Mouse (Mus musculus) kidney, embryonic 15.5 days (tissue): Measurements from ENCODE around the gene Zfp600. TPM values are rescaled to one million over a fixed set of nuclear protein-coding genes. Genes with fewer than 3 reads are reported as not detected.

Experiments
- polyA plus RNA-seq: library from polyadenylated mRNA; unstranded; fragments of >200 nt; fragmentation: Nextera tagmentation; extraction: Ambion mirVana; gene quantifications from 2 replicates; pipeline ENCODE4 v1.2.1, GENCODE M21; 2015

The Zfp600 gene
- polyA plus RNA-seq, 1 experiment from 2014 or later, result not detected

Other genes starting within 250 kb of the Zfp600 start
- gene Zfp987, start 59.5 kb upstream of the Zfp600 start, polyA plus RNA-seq, result 0.18 and 0.26 TPM in 2 replicates